Mouse (Mus musculus): ENCODE measurements around the gene Nutf2-ps1.
A peak's percentile ranks its signal among the peaks of the same experiment; 100 is the strongest.

The Nutf2-ps1 gene

GRCm38 (mm10) chr19:53571056-53571455 lies 17.8 kb downstream of the Nutf2-ps1 start:
- no peak for DNase-seq (ENCODE audit: low read depth, low spot score)

GRCm38 (mm10) chr19:53568553-53568952 lies 20.3 kb downstream of the Nutf2-ps1 start:
- DNase-seq (ENCODE audit: low read depth, low spot score), result no peak

- DNase-seq (ENCODE audit: low read depth, low spot score), result no peak
These were observed 21.0 kb downstream of the Nutf2-ps1 start for GRCm38 (mm10) chr19:53567864-53568263.

- DNase-seq (ENCODE audit: low read depth, low spot score), result no peak
These were observed 23.1 kb downstream of the Nutf2-ps1 start for GRCm38 (mm10) chr19:53565565-53566277.

GRCm38 (mm10) chr19:53564174-53564573 lies 24.7 kb downstream of the Nutf2-ps1 start:
- no peak for DNase-seq (ENCODE audit: low read depth, low spot score)

GRCm38 (mm10) chr19:53560436-53560835 lies 28.4 kb downstream of the Nutf2-ps1 start:
- DNase-seq (ENCODE audit: low read depth, low spot score), result no peak

GRCm38 (mm10) chr19:53557267-53557936 lies 31.5 kb downstream of the Nutf2-ps1 start:
- DNase-seq (ENCODE audit: low read depth, low spot score), result no peak

- DNase-seq (ENCODE audit: low read depth, low spot score), result no peak
These were observed 32.0 kb downstream of the Nutf2-ps1 start for GRCm38 (mm10) chr19:53556841-53557240.

GRCm38 (mm10) chr19:53554981-53555616 lies 33.8 kb downstream of the Nutf2-ps1 start:
- DNase-seq (ENCODE audit: low read depth, low spot score), result no peak

- DNase-seq (ENCODE audit: low read depth, low spot score), result no peak
These were observed 34.5 kb downstream of the Nutf2-ps1 start for GRCm38 (mm10) chr19:53554402-53554801.

- DNase-seq (ENCODE audit: low read depth, low spot score), result no peak
These were observed 36.1 kb downstream of the Nutf2-ps1 start for GRCm38 (mm10) chr19:53552795-53553194.

- no peak for DNase-seq (ENCODE audit: low read depth, low spot score)
These were observed 36.6 kb downstream of the Nutf2-ps1 start for GRCm38 (mm10) chr19:53552216-53552786.

GRCm38 (mm10) chr19:53550972-53551371 lies 37.9 kb downstream of the Nutf2-ps1 start:
- no peak for DNase-seq (ENCODE audit: low read depth, low spot score)

GRCm38 (mm10) chr19:53547597-53547996 lies 41.3 kb downstream of the Nutf2-ps1 start:
- no peak for DNase-seq (ENCODE audit: low read depth, low spot score)

GRCm38 (mm10) chr19:53544923-53545561 lies 43.8 kb downstream of the Nutf2-ps1 start:
- DNase-seq (ENCODE audit: low read depth, low spot score), result peak; percentile 45

GRCm38 (mm10) chr19:53543602-53544001 lies 45.3 kb downstream of the Nutf2-ps1 start:
- DNase-seq (ENCODE audit: low read depth, low spot score), result no peak

- peak; percentile 69 for DNase-seq (ENCODE audit: low read depth, low spot score)
These were observed 49.6 kb downstream of the Nutf2-ps1 start for GRCm38 (mm10) chr19:53539296-53539695.

- DNase-seq (ENCODE audit: low read depth, low spot score), result peak; percentile 46
These were observed 50.1 kb downstream of the Nutf2-ps1 start for GRCm38 (mm10) chr19:53538796-53539195.

All from CD4-positive helper T cell, adult 2 months (primary cell).